Mouse (Mus musculus) left cerebral cortex, postnatal 14 days (tissue): Measurements from ENCODE around the gene Prickle1. TPM values are rescaled to one million over a fixed set of nuclear protein-coding genes. Genes with fewer than 3 reads are reported as not detected.

Experiments used
- DNase-seq, 2 experiments: peaks; one replicate each; pipeline ENCODE4 v3.0.0; 2021 to 2022; ENCODE audit warnings: low spot score in 2 of 2, mixed read lengths in 1 of 2
- intact Hi-C: fragments of 180-260 bp; cut with DNase I; formaldehyde crosslinking; loops from one replicate; pipeline ENCODE4 v1.15.1; 2025
- total RNA-seq, 2 experiments: library from RNA; stranded (reverse); gene quantifications; 2 replicates each; pipeline ENCODE4 v1.2.3; 2021

The Prickle1 gene
- total RNA-seq, 2 experiments from 2014 or later: 81.9 to 86.6 TPM

- peak in 1 of 2 experiments; percentile 28 for DNase-seq
Measured at GRCm38 (mm10) chr15:93567546-93568307, 28.0 kb downstream of the Prickle1 start.

GRCm38 (mm10) chr15:93563491-93563890, 32.2 kb downstream of the Prickle1 start:
- intact Hi-C loops: no loop called here
- DNase-seq: no peak

More at GRCm38 (mm10) chr15:93567546-93568307, 28.0 kb downstream of the Prickle1 start:
- intact Hi-C loops: no loop called here

- intact Hi-C loops: no loop called here
- no peak for DNase-seq
Measured at GRCm38 (mm10) chr15:93561540-93561939, 34.2 kb downstream of the Prickle1 start.

GRCm38 (mm10) chr15:93558421-93558820, 37.3 kb downstream of the Prickle1 start:
- intact Hi-C loops: no loop called here

GRCm38 (mm10) chr15:93555719-93556118, 40.0 kb downstream of the Prickle1 start:
- intact Hi-C loops: no loop called here
- no peak for DNase-seq

More at GRCm38 (mm10) chr15:93558421-93558820, 37.3 kb downstream of the Prickle1 start:
- DNase-seq: no peak

- intact Hi-C loops: no loop called here
- DNase-seq: no peak
Measured at GRCm38 (mm10) chr15:93554203-93554851, 41.4 kb downstream of the Prickle1 start.

- intact Hi-C loops: no loop called here
- no peak for DNase-seq
Measured at GRCm38 (mm10) chr15:93552169-93552568, 43.5 kb downstream of the Prickle1 start.

GRCm38 (mm10) chr15:93548297-93548696, 47.4 kb downstream of the Prickle1 start:
- no peak for DNase-seq
- intact Hi-C loops: no loop called here

- intact Hi-C loops: no loop called here
- no peak for DNase-seq
Measured at GRCm38 (mm10) chr15:93539415-93539814, 56.3 kb downstream of the Prickle1 start.

- intact Hi-C loops: no loop called here
- no peak for DNase-seq
Measured at GRCm38 (mm10) chr15:93538551-93539205, 57.0 kb downstream of the Prickle1 start.

- no peak for DNase-seq
- intact Hi-C loops: no loop called here
Measured at GRCm38 (mm10) chr15:93537745-93538144, 57.9 kb downstream of the Prickle1 start.

- DNase-seq: no peak
- intact Hi-C loops: no loop called here
Measured at GRCm38 (mm10) chr15:93536191-93536590, 59.5 kb downstream of the Prickle1 start.

GRCm38 (mm10) chr15:93530703-93531032, 65.0 kb downstream of the Prickle1 start:
- intact Hi-C loops: no loop called here
- no peak for DNase-seq

- DNase-seq: no peak
- intact Hi-C loops: no loop called here
Measured at GRCm38 (mm10) chr15:93529831-93530702, 65.6 kb downstream of the Prickle1 start.

- no peak for DNase-seq
- intact Hi-C loops: no loop called here
Measured at GRCm38 (mm10) chr15:93525305-93525917, 70.3 kb downstream of the Prickle1 start.

GRCm38 (mm10) chr15:93521787-93522180, 73.9 kb downstream of the Prickle1 start:
- intact Hi-C loops: no loop called here
- DNase-seq: no peak

GRCm38 (mm10) chr15:93521088-93521786, 74.5 kb downstream of the Prickle1 start:
- intact Hi-C loops: no loop called here
- DNase-seq: no peak
